Mouse (Mus musculus): ENCODE data around the gene Kras. TPM values are rescaled to one million over a fixed set of nuclear protein-coding genes. Genes with fewer than 3 reads are reported as not detected.

Gene Kras
- 79.0 and 79.8 TPM in 2 replicates for polyA plus RNA-seq (2014; fragmentation: Nextera tagmentation; extraction: Ambion mirVana)

- Histone ChIP-seq H3K9me3 (ENCODE audit: control insufficient read depth, low read length) (no peaks in the 10 kb centered on the region), H3K27ac (ENCODE audit: low read depth) (peak within 1 kb of the TSS; percentile 64), H3K4me2 (ENCODE audit: low read length) (peak within 1 kb of the TSS; percentile 80), H3K9ac (ENCODE audit: low read length) (peak within 1 kb of the TSS; percentile 93), H3K36me3 (ENCODE audit: control insufficient read depth, insufficient read depth, low read length) (peaks cover 14% of the 10 kb centered on the region), H3K4me1 (replicated peaks; ENCODE audit: control insufficient read depth, insufficient read depth, low read length) (peaks cover 7% of the 10 kb centered on the region; the same call in 1 of the 2 replicates), H3K27me3 (replicated peaks; ENCODE audit: control insufficient read depth, insufficient read depth, low read length) (no peaks in the 10 kb centered on the region), H3K4me3 (ENCODE audit: low read depth, low read length) (peak within 1 kb of the TSS; percentile 92)
- peak; percentile 97 for ATAC-seq (replicated peaks; ENCODE audit: low FRiP score, low TSS enrichment, low read depth)
- under 1% methylated on average over 42 of the region's 83 CpGs for WGBS
- DNase-seq (ENCODE audit: low spot score), result peak; percentile 95
Observed at GRCm38 (mm10) chr6:145250185-145250791, at the start of gene Kras. Kras (minus strand) TSS chr6:145250239.

- no peak for DNase-seq (ENCODE audit: low spot score)
- H3K4me2 ChIP-seq (ENCODE audit: low read length), result no peak overlapping the region
- 61% methylated on average over 7 of the region's 7 CpGs for WGBS
- no peak overlapping the region for H3K27ac ChIP-seq (ENCODE audit: low read depth)
- ATAC-seq (replicated peaks; ENCODE audit: low FRiP score, low TSS enrichment, low read depth), result no peak
- no peak overlapping the region for H3K4me3 ChIP-seq (ENCODE audit: low read depth, low read length)
- H3K36me3 ChIP-seq (ENCODE audit: control insufficient read depth, insufficient read depth, low read length), result no peaks in the 10 kb centered on the region
- no peaks in the 10 kb centered on the region for H3K27me3 ChIP-seq (replicated peaks; ENCODE audit: control insufficient read depth, insufficient read depth, low read length)
- no peaks in the 10 kb centered on the region for H3K4me1 ChIP-seq (replicated peaks; ENCODE audit: control insufficient read depth, insufficient read depth, low read length)
- no peak overlapping the region for H3K9ac ChIP-seq (ENCODE audit: low read length)
- H3K9me3 ChIP-seq (ENCODE audit: control insufficient read depth, low read length), result no peaks in the 10 kb centered on the region
Observed at GRCm38 (mm10) chr6:145297626-145298025, 47.6 kb upstream of the Kras start.

- no peak for DNase-seq (ENCODE audit: low spot score)
- H3K4me2 ChIP-seq (ENCODE audit: low read length), result no peak overlapping the region
- WGBS, result 84% methylated on average over 7 of the region's 7 CpGs
- H3K36me3 ChIP-seq (ENCODE audit: control insufficient read depth, insufficient read depth, low read length), result no peaks in the 10 kb centered on the region
- H3K27me3 ChIP-seq (replicated peaks; ENCODE audit: control insufficient read depth, insufficient read depth, low read length), result no peaks in the 10 kb centered on the region
- H3K4me1 ChIP-seq (replicated peaks; ENCODE audit: control insufficient read depth, insufficient read depth, low read length), result no peaks in the 10 kb centered on the region
- H3K27ac ChIP-seq (ENCODE audit: low read depth), result no peak overlapping the region
- H3K9me3 ChIP-seq (ENCODE audit: control insufficient read depth, low read length), result no peaks in the 10 kb centered on the region
- H3K4me3 ChIP-seq (ENCODE audit: low read depth, low read length), result no peak overlapping the region
- no peak for ATAC-seq (replicated peaks; ENCODE audit: low FRiP score, low TSS enrichment, low read depth)
- no peak overlapping the region for H3K9ac ChIP-seq (ENCODE audit: low read length)
Observed at GRCm38 (mm10) chr6:145296979-145297378, 46.9 kb upstream of the Kras start.

GRCm38 (mm10) chr6:145295171-145295570, 45.1 kb upstream of the Kras start:
- H3K36me3 ChIP-seq (ENCODE audit: control insufficient read depth, insufficient read depth, low read length), result no peaks in the 10 kb centered on the region
- H3K4me1 ChIP-seq (replicated peaks; ENCODE audit: control insufficient read depth, insufficient read depth, low read length), result peaks cover 3% of the 10 kb centered on the region; the same call in 1 of the 2 replicates
- no peak overlapping the region for H3K27ac ChIP-seq (ENCODE audit: low read depth)
- no peak overlapping the region for H3K4me3 ChIP-seq (ENCODE audit: low read depth, low read length)
- ATAC-seq (replicated peaks; ENCODE audit: low FRiP score, low TSS enrichment, low read depth) (no peak), DNase-seq (ENCODE audit: low spot score) (no peak)
- H3K9me3 ChIP-seq (ENCODE audit: control insufficient read depth, low read length), result no peaks in the 10 kb centered on the region
- H3K9ac ChIP-seq (ENCODE audit: low read length), result no peak overlapping the region
- no peaks in the 10 kb centered on the region for H3K27me3 ChIP-seq (replicated peaks; ENCODE audit: control insufficient read depth, insufficient read depth, low read length)
- WGBS, result 71% methylated on average over 11 of the region's 11 CpGs
- no peak overlapping the region for H3K4me2 ChIP-seq (ENCODE audit: low read length)

GRCm38 (mm10) chr6:145293156-145293555, 43.1 kb upstream of the Kras start:
- Histone ChIP-seq H3K27ac (ENCODE audit: low read depth) (no peak overlapping the region), H3K4me3 (ENCODE audit: low read depth, low read length) (no peak overlapping the region), H3K36me3 (ENCODE audit: control insufficient read depth, insufficient read depth, low read length) (no peaks in the 10 kb centered on the region), H3K4me1 (replicated peaks; ENCODE audit: control insufficient read depth, insufficient read depth, low read length) (peaks cover 3% of the 10 kb centered on the region; the same call in 1 of the 2 replicates), H3K9ac (ENCODE audit: low read length) (no peak overlapping the region), H3K9me3 (ENCODE audit: control insufficient read depth, low read length) (no peaks in the 10 kb centered on the region), H3K27me3 (replicated peaks; ENCODE audit: control insufficient read depth, insufficient read depth, low read length) (no peaks in the 10 kb centered on the region), H3K4me2 (ENCODE audit: low read length) (no peak overlapping the region)
- DNase-seq (ENCODE audit: low spot score), result no peak
- ATAC-seq (replicated peaks; ENCODE audit: low FRiP score, low TSS enrichment, low read depth), result no peak
- 84% methylated on average over 6 of the region's 6 CpGs for WGBS

- no peak overlapping the region for H3K4me2 ChIP-seq (ENCODE audit: low read length)
Observed at GRCm38 (mm10) chr6:145291383-145292289, 41.6 kb upstream of the Kras start.

GRCm38 (mm10) chr6:145285656-145286055, 35.6 kb upstream of the Kras start:
- no peaks in the 10 kb centered on the region for H3K36me3 ChIP-seq (ENCODE audit: control insufficient read depth, insufficient read depth, low read length)
- no peak overlapping the region for H3K4me2 ChIP-seq (ENCODE audit: low read length)
- no peaks in the 10 kb centered on the region for H3K27me3 ChIP-seq (replicated peaks; ENCODE audit: control insufficient read depth, insufficient read depth, low read length)
- H3K9ac ChIP-seq (ENCODE audit: low read length), result no peak overlapping the region
- no peak overlapping the region for H3K27ac ChIP-seq (ENCODE audit: low read depth)
- ATAC-seq (replicated peaks; ENCODE audit: low FRiP score, low TSS enrichment, low read depth), result no peak
- H3K4me3 ChIP-seq (ENCODE audit: low read depth, low read length), result no peak overlapping the region
- no peaks in the 10 kb centered on the region for H3K9me3 ChIP-seq (ENCODE audit: control insufficient read depth, low read length)
- no peaks in the 10 kb centered on the region for H3K4me1 ChIP-seq (replicated peaks; ENCODE audit: control insufficient read depth, insufficient read depth, low read length)
- 86% methylated on average over 4 of the region's 4 CpGs for WGBS
- DNase-seq (ENCODE audit: low spot score), result no peak

More at GRCm38 (mm10) chr6:145291383-145292289, 41.6 kb upstream of the Kras start:
- no peak for ATAC-seq (replicated peaks; ENCODE audit: low FRiP score, low TSS enrichment, low read depth)
- Histone ChIP-seq H3K27ac (ENCODE audit: low read depth) (no peak overlapping the region), H3K27me3 (replicated peaks; ENCODE audit: control insufficient read depth, insufficient read depth, low read length) (no peaks in the 10 kb centered on the region), H3K36me3 (ENCODE audit: control insufficient read depth, insufficient read depth, low read length) (no peaks in the 10 kb centered on the region), H3K9ac (ENCODE audit: low read length) (no peak overlapping the region), H3K4me3 (ENCODE audit: low read depth, low read length) (no peak overlapping the region), H3K9me3 (ENCODE audit: control insufficient read depth, low read length) (no peaks in the 10 kb centered on the region), H3K4me1 (replicated peaks; ENCODE audit: control insufficient read depth, insufficient read depth, low read length) (peaks cover 3% of the 10 kb centered on the region; the same call in 1 of the 2 replicates)
- no peak for DNase-seq (ENCODE audit: low spot score)
- 65% methylated on average over 13 of the region's 13 CpGs for WGBS

GRCm38 (mm10) chr6:145284286-145284685, 34.2 kb upstream of the Kras start:
- H3K27ac ChIP-seq (ENCODE audit: low read depth), result no peak overlapping the region
- no peak overlapping the region for H3K4me3 ChIP-seq (ENCODE audit: low read depth, low read length)
- DNase-seq (ENCODE audit: low spot score) (no peak), ATAC-seq (replicated peaks; ENCODE audit: low FRiP score, low TSS enrichment, low read depth) (no peak)
- no peaks in the 10 kb centered on the region for H3K36me3 ChIP-seq (ENCODE audit: control insufficient read depth, insufficient read depth, low read length)
- no peak overlapping the region for H3K4me2 ChIP-seq (ENCODE audit: low read length)
- H3K27me3 ChIP-seq (replicated peaks; ENCODE audit: control insufficient read depth, insufficient read depth, low read length), result no peaks in the 10 kb centered on the region
- H3K9me3 ChIP-seq (ENCODE audit: control insufficient read depth, low read length), result no peaks in the 10 kb centered on the region
- WGBS, result 88% methylated on average over 8 of the region's 8 CpGs
- no peaks in the 10 kb centered on the region for H3K4me1 ChIP-seq (replicated peaks; ENCODE audit: control insufficient read depth, insufficient read depth, low read length)
- no peak overlapping the region for H3K9ac ChIP-seq (ENCODE audit: low read length)
